Mouse (Mus musculus): ENCODE data around the gene Epha4. TPM values are rescaled to one million over a fixed set of nuclear protein-coding genes. Genes with fewer than 3 reads are reported as not detected.

Epha4 gene
- total and polyA plus RNA-seq, 2 experiments from 2014 or later: 36.0 to 107 TPM

GRCm38 (mm10) chr1:77383466-77383865 is 131.4 kb downstream of the Epha4 start:
- H3K4me2 ChIP-seq (ENCODE audit: low read depth, low read length): peak overlapping the region; percentile 3; the same call in 1 of the 2 replicates
- no peak overlapping the region for H3K4me3 ChIP-seq (ENCODE audit: low read length)
- TF ChIP-seq CTCF (IDR thresholded peaks at IDR 0.05; ENCODE audit: low read depth): no peak
- H3K27ac ChIP-seq: no peak overlapping the region
- no peak overlapping the region for H3K9ac ChIP-seq (replicated peaks; ENCODE audit: low read length)
- ATAC-seq: no peak
- H3K4me1 ChIP-seq (ENCODE audit: insufficient read depth, low read length): no peaks in the 10 kb centered on the region
- DNase-seq (ENCODE audit: low spot score): peak; percentile 48
- 43% methylated on average over 11 of the region's 11 CpGs for WGBS
- no peaks in the 10 kb centered on the region for H3K9me3 ChIP-seq (ENCODE audit: low read length)
- H3K36me3 ChIP-seq (ENCODE audit: insufficient read depth, low read length): peaks cover 5% of the 10 kb centered on the region; the same call in 1 of the 2 replicates
- H3K27me3 ChIP-seq (ENCODE audit: insufficient read depth, low read length): no peaks in the 10 kb centered on the region

GRCm38 (mm10) chr1:77377550-77377980 is 137.3 kb downstream of the Epha4 start:
- Histone ChIP-seq H3K4me3 (ENCODE audit: low read length) (no peak overlapping the region), H3K9me3 (ENCODE audit: low read length) (no peaks in the 10 kb centered on the region), H3K27ac (no peak overlapping the region), H3K27me3 (ENCODE audit: insufficient read depth, low read length) (no peaks in the 10 kb centered on the region), H3K36me3 (ENCODE audit: insufficient read depth, low read length) (no peaks in the 10 kb centered on the region), H3K4me1 (ENCODE audit: insufficient read depth, low read length) (no peaks in the 10 kb centered on the region), H3K4me2 (ENCODE audit: low read depth, low read length) (no peak overlapping the region), H3K9ac (replicated peaks; ENCODE audit: low read length) (no peak overlapping the region)
- no peak for TF ChIP-seq CTCF (IDR thresholded peaks at IDR 0.05; ENCODE audit: low read depth)
- DNase-seq (ENCODE audit: low spot score): peak; percentile 46
- 39% methylated on average over 8 of the region's 8 CpGs for WGBS
- peak; percentile 12; the same call in 1 of the 2 replicates for ATAC-seq

DNA sequence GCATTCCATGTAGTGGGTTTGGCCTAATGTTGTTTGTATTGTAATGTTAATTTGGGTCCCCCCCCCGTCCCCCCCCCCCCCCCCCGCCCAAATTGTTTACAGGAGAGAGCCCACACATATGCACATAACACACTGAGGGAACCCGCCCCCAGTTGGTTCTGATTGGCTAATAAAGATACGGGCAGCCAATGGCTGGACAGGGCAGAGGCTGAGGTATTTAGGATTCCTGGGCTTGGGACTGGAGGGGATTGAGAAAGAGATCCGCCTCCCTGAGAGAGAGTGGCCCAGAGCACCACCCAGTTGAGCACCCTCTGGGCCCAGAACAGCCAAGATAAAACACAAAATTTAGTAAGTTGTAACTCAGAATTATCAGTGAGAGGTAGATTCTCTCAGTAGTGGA is 140.8 kb downstream of the Epha4 start:
- DNase-seq (ENCODE audit: low spot score): no peak
- Histone ChIP-seq H3K9me3 (ENCODE audit: low read length) (no peaks in the 10 kb centered on the region), H3K9ac (replicated peaks; ENCODE audit: low read length) (no peak overlapping the region), H3K4me1 (ENCODE audit: insufficient read depth, low read length) (no peaks in the 10 kb centered on the region), H3K27me3 (ENCODE audit: insufficient read depth, low read length) (no peaks in the 10 kb centered on the region), H3K27ac (no peak overlapping the region), H3K36me3 (ENCODE audit: insufficient read depth, low read length) (no peaks in the 10 kb centered on the region), H3K4me3 (ENCODE audit: low read length) (no peak overlapping the region), H3K4me2 (ENCODE audit: low read depth, low read length) (no peak overlapping the region)
- WGBS: 74% methylated on average over 4 of the region's 5 CpGs
- TF ChIP-seq CTCF (IDR thresholded peaks at IDR 0.05; ENCODE audit: low read depth): no peak
- 0 out of 2 replicates have a peak, but pooled peaks have one; percentile 24 for ATAC-seq

DNA sequence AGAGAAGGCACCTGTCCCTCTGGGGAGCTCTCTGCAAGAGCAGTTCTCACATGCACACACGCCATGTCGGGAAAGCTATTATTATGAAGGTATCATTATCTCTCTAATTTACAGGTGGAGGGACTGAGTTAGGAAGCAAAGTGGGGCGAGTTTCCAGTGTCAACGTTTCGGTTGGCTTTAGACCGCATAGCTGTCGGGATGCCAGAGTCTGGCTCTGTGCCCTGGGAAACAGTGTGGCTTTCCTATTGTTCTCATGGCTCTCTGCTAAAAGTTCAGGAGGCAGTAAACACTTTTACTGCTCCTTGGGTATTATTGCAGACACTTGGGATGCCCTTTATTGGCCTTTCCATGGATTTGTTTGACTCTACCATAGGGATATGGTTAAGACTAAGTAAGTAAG is 144.0 kb downstream of the Epha4 start:
- Histone ChIP-seq H3K27ac (no peak overlapping the region), H3K4me2 (ENCODE audit: low read depth, low read length) (no peak overlapping the region), H3K36me3 (ENCODE audit: insufficient read depth, low read length) (no peaks in the 10 kb centered on the region), H3K9ac (replicated peaks; ENCODE audit: low read length) (no peak overlapping the region), H3K4me3 (ENCODE audit: low read length) (no peak overlapping the region), H3K9me3 (ENCODE audit: low read length) (no peaks in the 10 kb centered on the region), H3K4me1 (ENCODE audit: insufficient read depth, low read length) (no peaks in the 10 kb centered on the region), H3K27me3 (ENCODE audit: insufficient read depth, low read length) (no peaks in the 10 kb centered on the region)
- 48% methylated on average over 7 of the region's 7 CpGs for WGBS
- TF ChIP-seq CTCF (IDR thresholded peaks at IDR 0.05; ENCODE audit: low read depth): no peak
- no peak for ATAC-seq
- DNase-seq (ENCODE audit: low spot score): peak; percentile 40

DNA sequence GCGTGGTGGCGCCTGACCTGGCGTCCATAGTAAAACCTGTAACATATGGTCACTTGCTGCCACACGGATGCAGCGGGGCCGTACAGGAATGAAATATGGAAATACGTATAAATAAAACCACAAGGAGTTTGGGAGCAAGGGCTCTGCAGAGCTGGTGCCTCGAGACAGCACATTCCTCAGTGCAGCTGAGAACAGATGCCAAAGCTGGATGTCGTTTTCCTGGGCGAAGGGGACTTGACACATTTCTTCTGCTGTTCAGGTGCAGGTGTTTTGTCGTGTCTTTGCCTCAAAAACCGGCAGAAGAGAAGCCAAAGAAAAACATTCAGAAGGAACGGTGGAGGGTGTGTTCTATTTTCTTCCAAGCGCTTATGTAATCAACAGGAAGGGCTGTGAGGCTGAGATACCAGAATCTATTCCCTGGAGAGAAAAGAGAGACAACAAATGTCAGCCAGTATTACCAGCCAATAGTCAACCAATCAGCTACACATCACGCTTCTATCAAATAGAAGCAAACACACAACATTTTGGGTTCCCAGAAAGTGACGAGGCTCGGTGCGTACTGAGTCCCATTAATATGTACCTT is 145.5 kb downstream of the Epha4 start:
- H3K9ac ChIP-seq (replicated peaks; ENCODE audit: low read length): no peak overlapping the region
- no peaks in the 10 kb centered on the region for H3K4me1 ChIP-seq (ENCODE audit: insufficient read depth, low read length)
- H3K27ac ChIP-seq: no peak overlapping the region
- H3K4me3 ChIP-seq (ENCODE audit: low read length): no peak overlapping the region
- DNase-seq (ENCODE audit: low spot score): no peak
- no peak overlapping the region for H3K4me2 ChIP-seq (ENCODE audit: low read depth, low read length)
- WGBS: 80% methylated on average over 18 of the region's 18 CpGs
- no peak for TF ChIP-seq CTCF (IDR thresholded peaks at IDR 0.05; ENCODE audit: low read depth)
- no peaks in the 10 kb centered on the region for H3K36me3 ChIP-seq (ENCODE audit: insufficient read depth, low read length)
- H3K9me3 ChIP-seq (ENCODE audit: low read length): no peaks in the 10 kb centered on the region
- ATAC-seq: no peak
- no peaks in the 10 kb centered on the region for H3K27me3 ChIP-seq (ENCODE audit: insufficient read depth, low read length)

GRCm38 (mm10) chr1:77365850-77366249 is 149.0 kb downstream of the Epha4 start:
- Histone ChIP-seq H3K27ac (no peak overlapping the region), H3K4me2 (ENCODE audit: low read depth, low read length) (no peak overlapping the region), H3K4me3 (ENCODE audit: low read length) (no peak overlapping the region), H3K27me3 (ENCODE audit: insufficient read depth, low read length) (no peaks in the 10 kb centered on the region), H3K36me3 (ENCODE audit: insufficient read depth, low read length) (no peaks in the 10 kb centered on the region), H3K9me3 (ENCODE audit: low read length) (no peaks in the 10 kb centered on the region), H3K9ac (replicated peaks; ENCODE audit: low read length) (no peak overlapping the region), H3K4me1 (ENCODE audit: insufficient read depth, low read length) (no peaks in the 10 kb centered on the region)
- no peak for TF ChIP-seq CTCF (IDR thresholded peaks at IDR 0.05; ENCODE audit: low read depth)
- no peak for DNase-seq (ENCODE audit: low spot score)
- 76% methylated on average over 3 of the region's 3 CpGs for WGBS
- no peak for ATAC-seq

DNA sequence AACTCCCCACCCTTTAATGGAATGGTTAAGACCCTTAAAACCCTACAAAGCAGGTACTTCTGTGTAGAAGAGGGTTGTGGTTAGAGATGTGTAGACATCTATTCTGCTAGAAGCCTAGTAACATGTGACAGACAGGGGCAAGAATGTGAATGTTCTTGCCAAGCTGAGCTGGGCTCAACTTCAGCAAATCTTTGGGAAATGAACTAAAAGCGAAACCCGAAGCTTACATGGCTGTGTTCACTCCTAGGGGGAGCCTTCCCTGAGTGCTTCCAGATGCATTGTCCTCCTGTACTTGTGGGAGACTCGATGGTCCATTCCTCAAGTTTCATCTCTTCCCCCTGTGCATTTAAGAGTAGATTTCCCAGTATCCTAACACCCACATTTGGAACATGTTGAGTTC is 150.3 kb downstream of the Epha4 start:
- no peak for ATAC-seq
- H3K9me3 ChIP-seq (ENCODE audit: low read length): no peaks in the 10 kb centered on the region
- H3K27me3 ChIP-seq (ENCODE audit: insufficient read depth, low read length): no peaks in the 10 kb centered on the region
- no peak for TF ChIP-seq CTCF (IDR thresholded peaks at IDR 0.05; ENCODE audit: low read depth)
- H3K27ac ChIP-seq: no peak overlapping the region
- no peaks in the 10 kb centered on the region for H3K36me3 ChIP-seq (ENCODE audit: insufficient read depth, low read length)
- no peaks in the 10 kb centered on the region for H3K4me1 ChIP-seq (ENCODE audit: insufficient read depth, low read length)
- H3K4me3 ChIP-seq (ENCODE audit: low read length): no peak overlapping the region
- no peak overlapping the region for H3K4me2 ChIP-seq (ENCODE audit: low read depth, low read length)
- 84% methylated on average over 3 of the region's 3 CpGs for WGBS
- H3K9ac ChIP-seq (replicated peaks; ENCODE audit: low read length): no peak overlapping the region
- no peak for DNase-seq (ENCODE audit: low spot score)

All from hindbrain, postnatal 0 days (tissue).